7 mouse cellular contexts compared by ENCODE assay signal in genomic region chr7:19508150-19508923, GRCm38 (mm10). TPM values are rescaled to one million over a fixed set of nuclear protein-coding genes. Genes with fewer than 3 reads are reported as not detected.
DNase-seq lines count a peak whose midpoint lies in the region; ATAC-seq and TF ChIP-seq lines count a peak whose summit lies in the region.

Gene Bloc1s3, minus strand, starts transcription at chr7:19508367.
Gene Trappc6a, plus strand, starts transcription at chr7:19508395.

- ATAC-seq in intestine, postnatal 0 days: peak; percentile 91
- peak; percentile 94 for ATAC-seq in midbrain, embryonic 12.5 days (ENCODE audit: low FRiP score, low read depth)

- H3K36me3 ChIP-seq in embryonic facial prominence, embryonic 10.5 days (replicated peaks): peaks cover 9% of the 10 kb centered on the region; the same call in 1 of the 2 replicates
- H3K36me3 ChIP-seq in intestine, postnatal 0 days (ENCODE audit: control insufficient read depth, insufficient read depth): no peaks in the 10 kb centered on the region
- no peaks in the 10 kb centered on the region for H3K36me3 ChIP-seq in midbrain, embryonic 12.5 days
- no peaks in the 10 kb centered on the region for H3K36me3 ChIP-seq in small intestine, adult 2 months (ENCODE audit: control insufficient read depth, insufficient read depth, low read length)

- H3K4me2 ChIP-seq in intestine, postnatal 0 days (replicated peaks; ENCODE audit: low read depth): peak within 1 kb of the TSS; percentile 90
- peak within 1 kb of the TSS; percentile 88 for H3K4me2 ChIP-seq in midbrain, embryonic 12.5 days (replicated peaks)

- H3K27me3 ChIP-seq in embryonic facial prominence, embryonic 10.5 days (replicated peaks; ENCODE audit: low read depth, poor library complexity, severe bottlenecking): no peaks in the 10 kb centered on the region
- H3K27me3 ChIP-seq in intestine, postnatal 0 days (replicated peaks; ENCODE audit: control insufficient read depth, insufficient read depth, low read length): no peaks in the 10 kb centered on the region
- H3K27me3 ChIP-seq in midbrain, embryonic 12.5 days: no peaks in the 10 kb centered on the region; the same call in 1 of the 2 replicates
- no peaks in the 10 kb centered on the region for H3K27me3 ChIP-seq in small intestine, adult 2 months (ENCODE audit: control insufficient read depth, insufficient read depth, low read length)

- intact Hi-C loops in left cerebral cortex, postnatal 4 days (cut with DNase I): no loop called here

- peak; percentile 94 for DNase-seq in adrenal gland, postnatal 10 days
- DNase-seq in embryonic facial prominence, embryonic 10.5 days (ENCODE audit: low spot score): peak; percentile 94
- DNase-seq in gonadal fat pad, adult 2 months (ENCODE audit: low read depth): no peak
- peak; percentile 94 for DNase-seq in left cerebral cortex, postnatal 4 days

- H3K9ac ChIP-seq in intestine, postnatal 0 days (ENCODE audit: low read depth, low read length): peak within 1 kb of the TSS; percentile 54
- H3K9ac ChIP-seq in midbrain, embryonic 12.5 days (replicated peaks): peak within 1 kb of the TSS; percentile 86

- WGBS in embryonic facial prominence, embryonic 10.5 days: under 1% methylated on average over 56 of the region's 56 CpGs
- WGBS in intestine, postnatal 0 days: under 1% methylated on average over 56 of the region's 56 CpGs
- WGBS in midbrain, embryonic 12.5 days: under 1% methylated on average over 56 of the region's 56 CpGs
- under 1% methylated on average over 56 of the region's 56 CpGs for WGBS in small intestine, adult 2 months

- H3K4me1 ChIP-seq in embryonic facial prominence, embryonic 10.5 days: peaks cover 26% of the 10 kb centered on the region
- H3K4me1 ChIP-seq in intestine, postnatal 0 days (replicated peaks; ENCODE audit: control insufficient read depth, insufficient read depth, low read length): 0 out of 2 replicates have a peak, but pooled peaks cover 5% of the 10 kb centered on the region
- peaks cover 20% of the 10 kb centered on the region for H3K4me1 ChIP-seq in midbrain, embryonic 12.5 days
- H3K4me1 ChIP-seq in small intestine, adult 2 months (ENCODE audit: control insufficient read depth, insufficient read depth, insufficient read length, low read length): peaks cover 16% of the 10 kb centered on the region

- peak within 1 kb of the TSS; percentile 80 for H3K4me3 ChIP-seq in embryonic facial prominence, embryonic 10.5 days
- H3K4me3 ChIP-seq in intestine, postnatal 0 days (ENCODE audit: low read depth, low read length): peak within 1 kb of the TSS; percentile 83
- peak within 1 kb of the TSS; percentile 78 for H3K4me3 ChIP-seq in midbrain, embryonic 12.5 days
- H3K4me3 ChIP-seq in small intestine, adult 2 months (ENCODE audit: low read depth, low read length): peak within 1 kb of the TSS; percentile 83

- no peaks in the 10 kb centered on the region for H3K9me3 ChIP-seq in embryonic facial prominence, embryonic 10.5 days
- no peaks in the 10 kb centered on the region for H3K9me3 ChIP-seq in intestine, postnatal 0 days (ENCODE audit: control insufficient read depth)
- H3K9me3 ChIP-seq in midbrain, embryonic 12.5 days: no peaks in the 10 kb centered on the region

- H3K27ac ChIP-seq in embryonic facial prominence, embryonic 10.5 days (replicated peaks): peak within 1 kb of the TSS; percentile 93
- peak within 1 kb of the TSS; percentile 46 for H3K27ac ChIP-seq in intestine, postnatal 0 days (ENCODE audit: low read depth, low read length)
- peak within 1 kb of the TSS; percentile 83 for H3K27ac ChIP-seq in midbrain, embryonic 12.5 days (replicated peaks)
- H3K27ac ChIP-seq in small intestine, adult 2 months (ENCODE audit: insufficient read depth, low read depth, low read length): peak within 1 kb of the TSS; percentile 69

- TF ChIP-seq CTCF in intestine, postnatal 0 days (IDR thresholded peaks at IDR 0.05; ENCODE audit: low read depth): no peak
- TF ChIP-seq CTCF in small intestine, adult 2 months (IDR thresholded peaks at IDR 0.05; ENCODE audit: extremely low read depth, insufficient read length, insufficient replicate concordance, low read depth, low read length): no peak; the same call in 1 of the 2 replicates

- TF ChIP-seq POLR2A in small intestine, adult 2 months (IDR thresholded peaks at IDR 0.05; ENCODE audit: low read depth, low read length): peak; percentile 64

RNA-seq across cellular contexts. Expression of gene Bloc1s3, which starts in this region (rescaled TPM):
- total RNA-seq in adrenal gland, postnatal 10 days (2021): 1 to 10 TPM; 5.2 to 5.4 TPM
- polyA plus RNA-seq in embryonic facial prominence, embryonic 10.5 days (2016; fragmentation: Nextera tagmentation; extraction: Ambion mirVana): 1.9 TPM in 2 replicates
- polyA plus RNA-seq in gonadal fat pad, adult 2 months (2012; rRNA removed): 10.9 TPM in 2 replicates
- 3.4 TPM in 2 replicates for polyA plus RNA-seq in intestine, postnatal 0 days (2015; fragmentation: Nextera tagmentation; extraction: Ambion mirVana)
- total RNA-seq in left cerebral cortex, postnatal 4 days (2021): 1 to 10 TPM; 8.5 to 8.8 TPM
- polyA plus RNA-seq in midbrain, embryonic 12.5 days (2016; fragmentation: Nextera tagmentation; extraction: Ambion mirVana): 4.3 and 5.0 TPM in 2 replicates
- polyA plus RNA-seq in small intestine, adult 2 months (2012; rRNA removed): 11.9 and 24.9 TPM in 2 replicates

RNA-seq across cellular contexts. Expression of gene Trappc6a, which starts in this region (rescaled TPM):
- total RNA-seq in adrenal gland, postnatal 10 days (2021): 10 to 100 TPM; 76.6 to 80.9 TPM
- polyA plus RNA-seq in embryonic facial prominence, embryonic 10.5 days (2016; fragmentation: Nextera tagmentation; extraction: Ambion mirVana): 72.6 and 73.9 TPM in 2 replicates
- polyA plus RNA-seq in gonadal fat pad, adult 2 months (2012; rRNA removed): 114 and 128 TPM in 2 replicates
- polyA plus RNA-seq in intestine, postnatal 0 days (2015; fragmentation: Nextera tagmentation; extraction: Ambion mirVana): 108 and 118 TPM in 2 replicates
- 10 to 100 TPM; 17.9 to 19.0 TPM for total RNA-seq in left cerebral cortex, postnatal 4 days (2021)
- polyA plus RNA-seq in midbrain, embryonic 12.5 days (2016; fragmentation: Nextera tagmentation; extraction: Ambion mirVana): 41.5 and 41.7 TPM in 2 replicates
- polyA plus RNA-seq in small intestine, adult 2 months (2012; rRNA removed): 56.3 and 120 TPM in 2 replicates
